Mouse (Mus musculus) intestine, postnatal 0 days (tissue): ENCODE measurements around the gene Osbpl10. TPM values are rescaled to one million over a fixed set of nuclear protein-coding genes. Genes with fewer than 3 reads are reported as not detected.

Source experiments
- ATAC-seq: fragments of 200-750 bp; cut with Nextera tagmentation; 2 replicates; pipeline ENCODE4 v1.8.0; 2017; ENCODE audit warnings: mild to moderate bottlenecking, moderate TSS enrichment, moderate library complexity
- H3K27ac ChIP-seq: fragments of 300-500 bp; sonication (generic); 2 replicates; pipeline ENCODE4 v1.5.1; 2014; ENCODE audit warnings: mild to moderate bottlenecking, low read depth, low read length, moderate library complexity
- H3K27me3 ChIP-seq: fragments of 300-500 bp; sonication (generic); replicated peaks from 2 replicates; pipeline ENCODE4 v1.6.1; 2014; ENCODE audit warnings: low read length, mixed read lengths; ENCODE audit not compliant: control insufficient read depth, insufficient read depth
- H3K36me3 ChIP-seq: fragments of 300-500 bp; sonication (generic); 2 replicates; pipeline ENCODE4 v1.6.1; 2014; ENCODE audit warnings: mild to moderate bottlenecking, moderate library complexity; ENCODE audit not compliant: control insufficient read depth, insufficient read depth
- H3K4me1 ChIP-seq: fragments of 300-500 bp; sonication (generic); replicated peaks from 2 replicates; pipeline ENCODE4 v1.6.1; 2014; ENCODE audit warnings: antibody characterized with exemption, low read length, mixed read lengths; ENCODE audit not compliant: control insufficient read depth, insufficient read depth
- H3K4me2 ChIP-seq: fragments of 300-500 bp; sonication (generic); replicated peaks from 2 replicates; pipeline ENCODE4 v1.6.1; 2014; ENCODE audit warnings: low read depth, mild to moderate bottlenecking, moderate library complexity
- H3K4me3 ChIP-seq: fragments of 300-500 bp; sonication (generic); 2 replicates; pipeline ENCODE4 v1.5.1; 2014; ENCODE audit warnings: low read depth, low read length
- H3K9ac ChIP-seq: fragments of 300-500 bp; sonication (generic); 2 replicates; pipeline ENCODE4 v1.6.1; 2014; ENCODE audit warnings: mild to moderate bottlenecking, low read depth, low read length
- H3K9me3 ChIP-seq: fragments of 300-500 bp; sonication (generic); 2 replicates; pipeline ENCODE4 v1.6.1; 2016; ENCODE audit warnings: mixed run types; ENCODE audit not compliant: control insufficient read depth
- CTCF ChIP-seq: sonication (generic); IDR thresholded peaks from 2 replicates; pipeline ENCODE4 v1.5.1; 2016; ENCODE audit warnings: low read depth, mild to moderate bottlenecking, control low read depth, antibody characterized with exemption, moderate library complexity
- WGBS: fragments of 180-500 bp; shearing (Covaris S2); extraction: QIAGEN DNeasy Blood & Tissue Kit; methylation state at CpG from one replicate; pipeline ENCODE4 v1.1.7; 2014; 5-methylcytosine and 5-hydroxymethylcytosine counted together
- polyA plus RNA-seq: library from polyadenylated mRNA; unstranded; fragments of >200 nt; fragmentation: Nextera tagmentation; extraction: Ambion mirVana; gene quantifications from 2 replicates; pipeline ENCODE4 v1.2.1, GENCODE M21; 2015

The Osbpl10 gene
- polyA plus RNA-seq, 1 experiment from 2014 or later, result 4.3 TPM

DNA sequence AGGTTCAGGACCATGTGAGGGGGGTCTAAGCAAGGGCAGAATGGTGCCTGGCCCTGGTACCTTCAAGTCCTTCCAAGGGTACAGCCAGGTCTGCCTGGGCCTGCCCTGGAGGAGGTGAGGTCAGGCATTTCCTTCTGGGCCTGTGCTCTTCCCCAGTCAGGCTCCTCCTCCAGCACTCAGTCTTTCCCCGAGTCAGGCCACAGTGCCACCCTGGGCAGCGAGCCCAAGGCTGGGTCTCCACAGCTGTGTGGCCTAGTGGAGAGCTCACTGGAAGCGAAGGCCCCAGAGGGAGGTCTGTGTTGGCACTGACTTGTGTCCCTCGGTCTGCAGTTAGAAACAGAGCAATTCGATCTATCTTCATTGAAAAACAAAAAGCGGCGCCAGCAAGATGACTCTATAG is 242.1 kb downstream of the Osbpl10 start:
- no peak overlapping the region for H3K9ac ChIP-seq
- TF ChIP-seq CTCF, result no peak
- H3K4me3 ChIP-seq, result no peak overlapping the region
- 0 out of 2 replicates have a peak, but pooled peaks cover 4% of the 10 kb centered on the region for H3K4me1 ChIP-seq
- no peak overlapping the region for H3K27ac ChIP-seq
- no peak overlapping the region for H3K4me2 ChIP-seq
- no peaks in the 10 kb centered on the region for H3K27me3 ChIP-seq
- H3K9me3 ChIP-seq, result no peaks in the 10 kb centered on the region
- peaks cover 4% of the 10 kb centered on the region; the same call in 1 of the 2 replicates for H3K36me3 ChIP-seq
- 75% methylated on average over 7 of the region's 7 CpGs for WGBS
- ATAC-seq, result no peak

DNA sequence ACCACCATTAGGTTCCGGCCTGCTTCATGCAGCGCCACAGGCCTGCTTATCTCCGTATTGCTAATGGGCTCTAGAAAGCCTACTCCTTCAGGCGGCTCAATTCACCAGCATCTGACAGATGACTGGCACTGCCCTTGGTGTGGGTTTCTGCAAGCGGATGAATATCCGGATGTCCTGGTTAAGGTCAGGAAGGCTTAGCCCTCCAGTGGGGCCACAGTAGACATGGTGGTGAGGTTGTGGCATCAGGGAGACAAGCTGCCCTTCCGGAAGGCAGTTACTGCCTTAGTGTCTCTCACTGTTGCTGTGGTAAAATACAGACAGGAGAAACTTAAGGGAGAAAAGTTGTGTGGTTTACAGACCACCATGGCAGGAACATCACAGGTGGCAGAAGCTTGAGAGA is 242.9 kb downstream of the Osbpl10 start:
- H3K36me3 ChIP-seq, result peaks cover 4% of the 10 kb centered on the region; the same call in 1 of the 2 replicates
- WGBS, result 96% methylated on average over 7 of the region's 7 CpGs
- ATAC-seq, result no peak
- no peak for TF ChIP-seq CTCF
- no peaks in the 10 kb centered on the region for H3K27me3 ChIP-seq
- no peak overlapping the region for H3K4me2 ChIP-seq
- H3K9ac ChIP-seq, result no peak overlapping the region
- no peak overlapping the region for H3K27ac ChIP-seq
- H3K4me1 ChIP-seq, result 0 out of 2 replicates have a peak, but pooled peaks cover 4% of the 10 kb centered on the region
- no peak overlapping the region for H3K4me3 ChIP-seq
- H3K9me3 ChIP-seq, result no peaks in the 10 kb centered on the region

DNA sequence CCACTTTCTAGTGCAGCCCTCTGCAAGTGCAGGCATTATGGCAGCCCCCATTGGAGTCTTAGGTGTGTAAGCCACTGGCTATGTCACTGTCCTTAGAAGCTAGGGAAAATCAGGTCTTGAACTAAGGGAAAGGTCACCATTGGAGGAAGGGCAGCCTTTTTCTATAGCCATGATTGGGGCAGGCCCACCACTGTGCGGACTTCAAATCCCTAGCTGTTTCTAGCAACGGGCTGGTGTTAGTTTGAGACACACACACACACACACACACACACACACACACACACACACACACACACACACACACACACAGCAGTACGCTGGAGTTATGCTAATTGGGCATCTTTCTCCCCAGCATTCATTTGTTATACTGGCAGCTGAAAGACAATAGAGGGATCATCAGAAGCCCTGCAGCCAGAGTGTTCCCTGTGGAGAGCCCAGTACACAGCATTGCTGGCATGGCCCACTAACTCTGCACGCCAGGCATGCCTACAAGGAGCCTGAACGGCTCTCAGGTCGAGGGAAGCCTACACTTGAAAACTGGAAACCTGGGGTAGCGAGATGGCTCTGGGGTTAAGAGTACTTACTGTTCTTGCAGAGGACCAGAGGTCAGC is 246.5 kb downstream of the Osbpl10 start:
- ATAC-seq, result no peak
- no peaks in the 10 kb centered on the region for H3K4me1 ChIP-seq
- WGBS, result 78% methylated on average over 7 of the region's 7 CpGs
- TF ChIP-seq CTCF, result no peak
- no peak overlapping the region for H3K27ac ChIP-seq
- H3K9ac ChIP-seq, result no peak overlapping the region
- no peaks in the 10 kb centered on the region for H3K9me3 ChIP-seq
- no peak overlapping the region for H3K4me2 ChIP-seq
- no peaks in the 10 kb centered on the region for H3K27me3 ChIP-seq
- peaks cover 10% of the 10 kb centered on the region; the same call in 1 of the 2 replicates for H3K36me3 ChIP-seq
- no peak overlapping the region for H3K4me3 ChIP-seq

DNA sequence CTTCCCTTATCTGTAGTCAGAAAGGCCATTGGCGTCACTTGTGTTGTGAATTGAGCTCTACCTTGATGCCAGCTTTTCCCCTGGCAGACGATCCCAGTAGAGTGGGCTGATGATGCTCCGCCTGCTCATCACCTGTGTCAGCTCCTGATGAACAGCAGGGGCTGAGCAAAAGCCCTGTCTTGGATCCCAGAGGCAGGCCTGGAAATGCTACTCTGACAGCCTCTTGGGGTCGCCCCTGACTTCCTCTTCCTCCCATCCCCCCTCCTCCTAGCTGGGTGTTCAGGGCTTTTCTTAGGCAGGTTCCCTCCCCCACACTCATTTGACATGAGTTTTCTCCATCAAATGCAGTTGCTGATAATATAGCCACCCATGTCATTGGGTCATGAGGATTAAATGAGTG is 250.8 kb downstream of the Osbpl10 start:
- ATAC-seq, result no peak
- no peak for TF ChIP-seq CTCF
- peaks cover 15% of the 10 kb centered on the region; the same call in 1 of the 2 replicates for H3K36me3 ChIP-seq
- H3K27me3 ChIP-seq, result no peaks in the 10 kb centered on the region
- no peak overlapping the region for H3K4me3 ChIP-seq
- H3K4me2 ChIP-seq, result no peak overlapping the region
- no peak overlapping the region for H3K9ac ChIP-seq
- no peaks in the 10 kb centered on the region for H3K4me1 ChIP-seq
- H3K9me3 ChIP-seq, result no peaks in the 10 kb centered on the region
- H3K27ac ChIP-seq, result no peak overlapping the region
- WGBS, result 73% methylated on average over 4 of the region's 4 CpGs

DNA sequence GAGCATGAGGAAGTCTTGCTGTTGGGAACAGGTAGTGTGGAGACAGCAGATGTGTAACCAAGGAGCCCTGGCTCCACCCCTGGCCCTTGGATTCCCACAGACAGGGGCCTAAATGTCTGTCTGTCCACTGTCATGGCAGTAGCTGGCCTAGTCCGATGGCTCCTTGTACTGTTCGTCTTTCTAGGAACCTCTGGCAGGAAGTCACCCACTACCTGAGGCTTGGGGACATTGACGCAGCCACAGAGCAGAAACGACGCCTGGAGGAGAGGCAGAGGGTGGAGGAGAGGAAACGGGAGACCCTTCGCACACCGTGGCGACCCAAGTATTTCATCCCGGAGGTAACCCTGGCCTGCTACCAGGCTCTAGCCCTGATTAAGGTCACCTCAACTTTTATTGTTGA is 251.3 kb downstream of the Osbpl10 start:
- Histone ChIP-seq H3K27ac (no peak overlapping the region), H3K4me3 (no peak overlapping the region), H3K27me3 (no peaks in the 10 kb centered on the region), H3K36me3 (peaks cover 15% of the 10 kb centered on the region; the same call in 1 of the 2 replicates), H3K4me1 (no peaks in the 10 kb centered on the region), H3K9ac (no peak overlapping the region), H3K4me2 (no peak overlapping the region), H3K9me3 (no peaks in the 10 kb centered on the region)
- WGBS, result 81% methylated on average over 10 of the region's 10 CpGs
- no peak for TF ChIP-seq CTCF
- ATAC-seq, result no peak

DNA sequence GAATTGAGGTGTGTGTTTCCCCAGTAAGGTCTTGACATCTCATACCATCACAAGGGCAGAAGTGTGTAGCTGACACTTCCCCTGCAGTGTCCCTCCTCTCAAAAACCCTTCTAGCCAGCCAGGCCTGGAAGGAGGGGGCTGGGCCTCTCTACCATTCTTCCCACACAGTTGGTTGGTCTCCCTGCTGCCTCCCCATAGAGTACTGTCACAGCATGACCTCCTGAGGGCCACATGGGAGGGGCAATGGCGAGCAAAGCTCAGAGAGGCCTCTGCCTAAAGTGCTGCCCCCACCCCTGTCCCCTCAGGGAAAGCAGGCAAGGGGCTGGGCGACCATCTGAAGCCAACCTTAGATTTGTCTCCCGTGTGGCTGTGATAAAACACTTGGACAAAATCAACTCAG is 251.8 kb downstream of the Osbpl10 start:
- TF ChIP-seq CTCF, result no peak
- Histone ChIP-seq H3K27me3 (no peaks in the 10 kb centered on the region), H3K9me3 (no peaks in the 10 kb centered on the region), H3K4me2 (no peak overlapping the region), H3K27ac (no peak overlapping the region), H3K9ac (no peak overlapping the region), H3K4me3 (no peak overlapping the region), H3K4me1 (no peaks in the 10 kb centered on the region), H3K36me3 (peaks cover 14% of the 10 kb centered on the region; the same call in 1 of the 2 replicates)
- ATAC-seq, result no peak
- WGBS, result 46% methylated on average over 3 of the region's 3 CpGs

DNA sequence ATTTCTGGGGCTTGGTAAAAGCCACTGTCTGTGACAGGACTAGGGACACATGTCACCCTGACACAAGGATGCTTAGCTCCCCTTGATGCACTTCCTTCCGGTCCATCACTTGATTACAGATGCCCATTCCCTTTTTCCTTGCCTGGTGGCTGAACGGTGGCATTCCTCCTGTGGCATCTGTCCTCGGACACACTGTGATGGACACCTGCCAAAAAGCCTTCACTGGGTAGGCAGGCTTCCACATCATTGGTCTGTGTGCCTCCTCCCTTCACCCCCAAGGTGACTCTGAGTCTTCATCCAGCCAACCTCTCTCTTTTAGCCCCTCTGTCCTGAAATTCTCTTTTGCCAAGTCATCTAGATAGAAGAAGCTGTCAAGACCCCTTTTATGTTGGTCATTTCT is 253.1 kb downstream of the Osbpl10 start:
- H3K9ac ChIP-seq, result no peak overlapping the region
- no peak for TF ChIP-seq CTCF
- H3K27me3 ChIP-seq, result no peaks in the 10 kb centered on the region
- WGBS, result 92% methylated on average over 3 of the region's 3 CpGs
- ATAC-seq, result no peak
- H3K4me3 ChIP-seq, result no peak overlapping the region
- H3K27ac ChIP-seq, result no peak overlapping the region
- H3K9me3 ChIP-seq, result no peaks in the 10 kb centered on the region
- H3K4me1 ChIP-seq, result no peaks in the 10 kb centered on the region
- H3K4me2 ChIP-seq, result no peak overlapping the region
- H3K36me3 ChIP-seq, result peaks cover 11% of the 10 kb centered on the region; the same call in 1 of the 2 replicates
